Mouse (Mus musculus) erythroblast, embryonic 14.5 days (primary cell): ENCODE data around the gene Khdc1c.

Source experiments
- GATA1 ChIP-seq: IDR thresholded peaks from 2 replicates; pipeline ENCODE4 v1.6.1; 2012; ENCODE audit warnings: low read length, inconsistent platforms, mixed read lengths
- TAL1 ChIP-seq: IDR thresholded peaks from 3 replicates; pipeline ENCODE4 v1.6.1; 2012; ENCODE audit warnings: low read length, inconsistent platforms, mixed read lengths

DNA sequence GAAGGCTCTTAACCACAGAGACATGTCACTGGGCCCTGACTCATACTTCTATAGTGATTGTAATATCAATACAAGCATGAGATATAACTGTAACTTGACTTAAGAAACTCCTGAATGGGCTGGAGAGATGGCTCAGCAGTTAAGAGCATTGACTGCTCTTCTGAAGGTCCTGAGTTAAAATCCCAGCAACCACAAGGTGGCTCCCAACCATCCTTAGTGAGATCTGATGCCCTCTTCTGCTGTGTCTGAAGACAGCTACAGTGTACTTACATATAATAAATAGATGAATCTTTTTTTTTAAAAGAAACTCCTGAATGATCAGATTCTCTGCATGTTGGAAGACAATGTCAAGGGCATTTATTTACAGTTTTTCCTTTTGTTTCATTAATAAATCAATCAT lies 51.2 kb downstream of the Khdc1c start:
- TF ChIP-seq GATA1 (no peak), TAL1 (no peak)
